Mouse (Mus musculus): ENCODE data around the gene Tent5c.

- TF ChIP-seq POLR2A (IDR thresholded peaks at IDR 0.05; ENCODE audit: insufficient read length, low read depth) (no peak), USF1 (IDR thresholded peaks at IDR 0.05; ENCODE audit: low read depth) (no peak), MYOG (IDR thresholded peaks at IDR 0.05; ENCODE audit: control insufficient read depth in 1 of 3, insufficient read depth in 1 of 3, insufficient read length in 2 of 3, low read depth in 2 of 3) (no peak), MAX (IDR thresholded peaks at IDR 0.05; ENCODE audit: low read depth) (no peak)
Observed at GRCm38 (mm10) chr3:100436756-100437155, 52.4 kb downstream of the Tent5c start.
